14 mouse cellular contexts compared by ENCODE assay signal in genomic region chr7:36229031-36229430, GRCm38 (mm10).
"Had no signal": no experiment of that assay in that cellular context is flagged by ENCODE, and none has a peak within 500 bp of the region (broad histone marks: within the 10 kb centered on the region; RNA-seq: fewer than 3 reads in every experiment).

No protein-coding gene starts in this region.

- H3K36me3 ChIP-seq: midbrain, embryonic 13.5 days; midbrain, embryonic 15.5 days; neural tube, embryonic 13.5 days; stomach, embryonic 15.5 days had no signal

- H3K27me3 ChIP-seq: megakaryocyte, embryonic 14.5 days; midbrain, embryonic 13.5 days; midbrain, embryonic 15.5 days; neural tube, embryonic 13.5 days; stomach, embryonic 15.5 days had no signal

- H3K4me1 ChIP-seq: megakaryocyte, embryonic 14.5 days; midbrain, embryonic 13.5 days; midbrain, embryonic 15.5 days; neural tube, embryonic 13.5 days; stomach, embryonic 15.5 days had no signal

- H3K9me3 ChIP-seq: midbrain, embryonic 13.5 days; midbrain, embryonic 15.5 days; neural tube, embryonic 13.5 days; stomach, embryonic 15.5 days had no signal

- DNase-seq: lung, adult 18-20 months; lung, embryonic 14.5 days; lung, postnatal 10 days; lung, postnatal 36 days; right cerebral cortex, postnatal 14 days; thymus, adult 2 months; thymus, postnatal 25 days had no signal

- H3K4me3 ChIP-seq: megakaryocyte, embryonic 14.5 days; midbrain, embryonic 13.5 days; midbrain, embryonic 15.5 days; neural tube, embryonic 13.5 days; stomach, embryonic 15.5 days had no signal

- H3K27ac ChIP-seq: macrophage; midbrain, embryonic 13.5 days; midbrain, embryonic 15.5 days; neural tube, embryonic 13.5 days; stomach, embryonic 15.5 days; stomach, postnatal 0 days had no signal
